Mouse (Mus musculus) kidney, embryonic 14.5 days (tissue): ENCODE data around the gene Eml5. TPM values are rescaled to one million over a fixed set of nuclear protein-coding genes. Genes with fewer than 3 reads are reported as not detected.
A peak's percentile ranks its signal among the peaks of the same experiment; 100 is the strongest.

Source experiments
- ATAC-seq: fragments of 200-750 bp; cut with Nextera tagmentation; 2 replicates; pipeline ENCODE4 v1.8.0; 2017; ENCODE audit warnings: moderate number of reproducible peaks, mild to moderate bottlenecking, moderate TSS enrichment, moderate library complexity; ENCODE audit not compliant: low FRiP score, low TSS enrichment
- H3K27ac ChIP-seq: fragments of 300-500 bp; sonication (generic); 2 replicates; pipeline ENCODE4 v1.5.1; 2014; ENCODE audit warnings: low read depth, mild to moderate bottlenecking, low read length, moderate library complexity, mixed read lengths
- H3K27me3 ChIP-seq: fragments of 300-500 bp; sonication (generic); 2 replicates; pipeline ENCODE4 v1.6.1; 2014; ENCODE audit warnings: mild to moderate bottlenecking, low read length; ENCODE audit not compliant: control insufficient read depth, insufficient read depth
- H3K36me3 ChIP-seq: fragments of 300-500 bp; sonication (generic); 2 replicates; pipeline ENCODE4 v1.6.1; 2014; ENCODE audit warnings: low read length, mixed read lengths; ENCODE audit not compliant: control insufficient read depth, insufficient read depth
- H3K4me1 ChIP-seq: fragments of 300-500 bp; sonication (generic); 2 replicates; pipeline ENCODE4 v1.6.1; 2014; ENCODE audit warnings: low read length, mixed read lengths; ENCODE audit not compliant: control insufficient read depth, insufficient read depth
- H3K4me2 ChIP-seq: fragments of 300-500 bp; sonication (generic); replicated peaks from 2 replicates; pipeline ENCODE4 v1.6.1; 2014; ENCODE audit warnings: low read depth, mild to moderate bottlenecking, low read length
- H3K4me3 ChIP-seq: fragments of 300-500 bp; sonication (generic); 2 replicates; pipeline ENCODE4 v1.5.1; 2014; ENCODE audit warnings: mild to moderate bottlenecking, low read length
- H3K9ac ChIP-seq: fragments of 300-500 bp; sonication (generic); 2 replicates; pipeline ENCODE4 v1.6.1; 2014; ENCODE audit warnings: low read depth, mild to moderate bottlenecking, low read length, moderate library complexity
- H3K9me3 ChIP-seq: fragments of 300-500 bp; sonication (generic); 2 replicates; pipeline ENCODE4 v1.6.1; 2016; ENCODE audit warnings: low read length; ENCODE audit not compliant: control insufficient read depth
- WGBS: fragments of 180-500 bp; shearing (Covaris S2); extraction: QIAGEN DNeasy Blood & Tissue Kit; methylation state at CpG from one replicate; pipeline ENCODE4 v1.1.7; 2014; 5-methylcytosine and 5-hydroxymethylcytosine counted together
- polyA plus RNA-seq: library from polyadenylated mRNA; unstranded; fragments of >200 nt; fragmentation: Nextera tagmentation; extraction: Ambion mirVana; gene quantifications from 2 replicates; pipeline ENCODE4 v1.2.1, GENCODE M21; 2014

Gene Eml5
- polyA plus RNA-seq: 3.3 and 3.6 TPM in 2 replicates

- no peaks in the 10 kb centered on the region for H3K9me3 ChIP-seq
- WGBS: 1% methylated on average over 65 of the region's 101 CpGs
Observed at GRCm38 (mm10) chr12:98900881-98901801, at the start of gene Eml5. Gene Eml5 (minus strand): TSS chr12:98901484.

DNA sequence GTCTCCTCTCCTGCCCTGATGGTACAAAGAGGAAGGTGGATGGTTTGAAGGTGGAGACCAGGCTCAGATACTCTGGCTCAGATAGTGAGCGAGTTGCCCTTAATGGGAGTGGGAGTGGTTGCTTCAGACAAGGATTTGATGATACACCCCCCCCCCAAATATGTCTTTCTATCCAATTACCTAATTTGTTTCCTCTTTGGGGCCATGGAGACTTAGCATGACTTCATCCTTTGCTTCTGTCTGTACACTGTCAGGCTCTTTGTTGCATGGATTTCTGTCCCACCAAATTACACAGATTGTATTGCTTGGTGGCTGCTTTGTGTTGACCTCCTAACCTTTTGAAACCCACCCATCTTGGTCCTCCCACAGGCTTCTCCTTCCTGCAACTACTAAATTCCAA lies 31.6 kb upstream of the Eml5 start:
- no peak overlapping the region for H3K9ac ChIP-seq
- H3K4me1 ChIP-seq: no peaks in the 10 kb centered on the region
- H3K9me3 ChIP-seq: no peaks in the 10 kb centered on the region
- H3K4me3 ChIP-seq: no peak overlapping the region
- H3K36me3 ChIP-seq: no peaks in the 10 kb centered on the region
- no peaks in the 10 kb centered on the region for H3K27me3 ChIP-seq
- no peak overlapping the region for H3K27ac ChIP-seq
- peak; percentile 20; the same call in 1 of the 2 replicates for ATAC-seq
- H3K4me2 ChIP-seq: no peak overlapping the region
- 100% methylated on average over 1 of the region's 1 CpGs for WGBS

More at GRCm38 (mm10) chr12:98900881-98901801, at the start of gene Eml5:
- Histone ChIP-seq H3K4me1 (no peaks in the 10 kb centered on the region), H3K27me3 (peaks cover 6% of the 10 kb centered on the region), H3K36me3 (no peaks in the 10 kb centered on the region), H3K27ac (no peak within 1 kb of the TSS), H3K4me2 (peak within 1 kb of the TSS; percentile 88), H3K9ac (peak within 1 kb of the TSS; percentile 61), H3K4me3 (peak within 1 kb of the TSS; percentile 72)
- ATAC-seq: peak; percentile 96

DNA sequence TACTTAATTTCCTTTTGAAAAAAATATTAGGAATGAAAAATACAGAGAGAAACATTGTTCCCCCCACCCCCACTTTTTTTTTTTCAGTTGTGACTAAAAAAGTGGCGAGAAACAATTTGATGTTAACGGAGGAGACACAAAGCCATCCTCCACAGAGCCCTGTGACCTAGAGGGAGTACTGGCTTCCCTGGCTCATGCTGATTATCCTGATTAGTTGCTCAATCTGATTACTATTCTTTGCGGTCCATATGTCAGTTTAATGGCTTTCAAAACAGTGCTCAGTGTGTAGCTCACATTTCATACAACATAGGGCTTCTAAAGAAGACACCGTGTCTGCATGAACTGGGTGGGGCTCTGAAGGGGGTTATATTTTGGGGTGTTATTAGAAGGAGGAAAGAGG lies 31.2 kb upstream of the Eml5 start:
- Histone ChIP-seq H3K9ac (no peak overlapping the region), H3K4me3 (no peak overlapping the region), H3K27ac (no peak overlapping the region), H3K36me3 (no peaks in the 10 kb centered on the region), H3K4me1 (no peaks in the 10 kb centered on the region), H3K4me2 (no peak overlapping the region), H3K9me3 (no peaks in the 10 kb centered on the region), H3K27me3 (no peaks in the 10 kb centered on the region)
- no peak for ATAC-seq
- 51% methylated on average over 4 of the region's 4 CpGs for WGBS

- Histone ChIP-seq H3K4me2 (no peak overlapping the region), H3K9me3 (no peaks in the 10 kb centered on the region), H3K27ac (no peak overlapping the region), H3K27me3 (no peaks in the 10 kb centered on the region), H3K4me3 (no peak overlapping the region), H3K9ac (no peak overlapping the region), H3K36me3 (no peaks in the 10 kb centered on the region), H3K4me1 (no peaks in the 10 kb centered on the region)
- WGBS: 85% methylated on average over 4 of the region's 4 CpGs
- no peak for ATAC-seq
Observed at GRCm38 (mm10) chr12:98931174-98931573, 29.9 kb upstream of the Eml5 start.

GRCm38 (mm10) chr12:98920194-98920991 lies 19.1 kb upstream of the Eml5 start, which contains the start of gene Ttc8:
Gene Ttc8 (plus strand): TSS chr12:98920574.
- H3K4me3 ChIP-seq: peak within 1 kb of the TSS; percentile 45
- no peaks in the 10 kb centered on the region for H3K9me3 ChIP-seq
- H3K9ac ChIP-seq: peak within 1 kb of the TSS; percentile 62
- peak; percentile 100 for ATAC-seq
- peak within 1 kb of the TSS; percentile 51 for H3K4me2 ChIP-seq
- no peaks in the 10 kb centered on the region for H3K36me3 ChIP-seq
- H3K27ac ChIP-seq: no peak within 1 kb of the TSS; the same call in 1 of the 2 replicates
- under 1% methylated on average over 35 of the region's 35 CpGs for WGBS
- H3K4me1 ChIP-seq: no peaks in the 10 kb centered on the region
- H3K27me3 ChIP-seq: no peaks in the 10 kb centered on the region

DNA sequence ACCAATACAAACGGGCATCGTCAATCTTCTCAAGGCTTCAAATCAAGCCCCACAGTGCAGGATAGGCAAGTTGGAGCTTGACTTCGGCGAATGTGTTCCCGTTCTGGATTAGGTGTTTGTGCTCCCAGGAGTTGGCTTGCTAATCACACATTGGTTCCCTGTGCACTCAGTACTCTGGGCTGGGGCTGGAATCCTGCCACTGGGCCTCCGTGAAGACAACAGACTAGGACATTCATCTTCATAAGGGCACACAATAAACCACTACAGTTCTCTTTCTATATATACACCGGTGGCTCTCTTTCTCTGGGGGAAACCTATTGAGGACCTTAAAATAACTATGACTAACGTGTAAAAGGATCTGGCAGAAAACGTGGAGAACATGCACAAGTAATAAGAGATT lies 8.8 kb upstream of the Eml5 start:
- Histone ChIP-seq H3K9me3 (no peaks in the 10 kb centered on the region), H3K4me2 (no peak overlapping the region), H3K36me3 (no peaks in the 10 kb centered on the region), H3K4me3 (no peak overlapping the region), H3K27me3 (no peaks in the 10 kb centered on the region), H3K9ac (no peak overlapping the region), H3K27ac (no peak overlapping the region), H3K4me1 (no peaks in the 10 kb centered on the region)
- no peak for ATAC-seq
- WGBS: 75% methylated on average over 9 of the region's 9 CpGs

DNA sequence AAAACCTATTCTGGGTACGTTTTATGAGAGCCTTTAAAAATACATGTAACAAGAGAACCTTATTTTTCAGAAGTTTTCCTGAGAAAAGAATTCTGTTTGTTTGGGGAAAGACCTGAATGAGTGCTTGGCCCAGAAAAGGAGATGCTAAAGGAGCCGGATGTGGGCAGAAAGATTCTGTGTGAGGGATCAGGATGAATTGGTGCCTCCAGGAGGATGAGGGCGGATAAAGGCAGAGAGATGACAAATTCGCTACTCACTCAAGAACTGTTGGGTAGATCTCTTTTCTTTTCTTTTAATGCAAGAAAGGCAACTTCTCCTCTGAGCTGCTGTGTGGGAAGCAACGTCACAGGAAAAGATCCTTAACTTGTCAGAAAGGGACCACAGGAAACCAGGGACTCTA lies 4.2 kb upstream of the Eml5 start:
- Histone ChIP-seq H3K9ac (no peak overlapping the region), H3K4me2 (no peak overlapping the region), H3K4me1 (no peaks in the 10 kb centered on the region), H3K9me3 (no peaks in the 10 kb centered on the region), H3K36me3 (no peaks in the 10 kb centered on the region), H3K4me3 (no peak overlapping the region), H3K27ac (no peak overlapping the region), H3K27me3 (no peaks in the 10 kb centered on the region)
- no peak for ATAC-seq
- 73% methylated on average over 5 of the region's 5 CpGs for WGBS

GRCm38 (mm10) chr12:98900341-98900880 lies 873 bp downstream of the Eml5 start:
- Histone ChIP-seq H3K4me2 (peak overlapping the region; percentile 88), H3K9me3 (no peaks in the 10 kb centered on the region), H3K4me1 (no peaks in the 10 kb centered on the region), H3K9ac (peak overlapping the region; percentile 61; the same call in 1 of the 2 replicates), H3K36me3 (no peaks in the 10 kb centered on the region), H3K4me3 (peak overlapping the region; percentile 72), H3K27me3 (peaks cover 6% of the 10 kb centered on the region), H3K27ac (no peak overlapping the region)
- peak; percentile 40; the same call in 1 of the 2 replicates for ATAC-seq
- WGBS: 3% methylated on average over 30 of the region's 31 CpGs
